Mouse (Mus musculus) MEL (cell line): ENCODE results near the gene Nsmf. TPM values are rescaled to one million over a fixed set of nuclear protein-coding genes. Genes with fewer than 3 reads are reported as not detected.
A peak's percentile ranks its signal among the peaks of the same experiment; 100 is the strongest.

ENCODE experiments used
- DNase-seq: peaks from one replicate; pipeline ENCODE4 v3.0.0; 2011; ENCODE audit warnings: low read depth, low spot score
- H3K27ac ChIP-seq: 2 replicates; pipeline ENCODE4 v1.5.1; 2012; ENCODE audit warnings: low read depth, mild to moderate bottlenecking, control low read depth, low read length, moderate library complexity; ENCODE audit not compliant: control insufficient read depth
- H3K27me3 ChIP-seq, 2 experiments: fragments of 150-350 bp in 1 of 2; sonication (generic) in 1 of 2; 2 replicates each; pipeline ENCODE4 v1.6.1; 2012; ENCODE audit warnings: low read length in 2 of 2, mild to moderate bottlenecking in 2 of 2, improper control_type of control experiment in 1 of 2, moderate library complexity in 1 of 2; ENCODE audit not compliant: insufficient read depth in 2 of 2, control insufficient read depth in 1 of 2
- H3K36me3 ChIP-seq, 2 experiments: 2 replicates each; pipeline ENCODE4 v1.6.1; 2012 to 2014; ENCODE audit warnings: low read length in 2 of 2, improper control_type of control experiment in 1 of 2, inconsistent platforms in 1 of 2, mild to moderate bottlenecking in 1 of 2; ENCODE audit not compliant: insufficient read depth in 2 of 2, control insufficient read depth in 1 of 2
- H3K4me1 ChIP-seq, 2 experiments: fragments of 150-350 bp in 1 of 2; sonication (generic) in 1 of 2; 2 replicates each; pipeline ENCODE4 v1.6.1; 2012; ENCODE audit warnings: low read length in 2 of 2, improper control_type of control experiment in 1 of 2, mild to moderate bottlenecking in 1 of 2; ENCODE audit not compliant: insufficient read depth in 2 of 2, control insufficient read depth in 1 of 2
- H3K4me3 ChIP-seq, 2 experiments: fragments of 150-350 bp in 1 of 2; sonication (generic) in 1 of 2; 2 replicates each; pipeline ENCODE4 v1.5.1; 2012; ENCODE audit warnings: low read depth in 2 of 2, low read length in 2 of 2, mild to moderate bottlenecking in 2 of 2, moderate library complexity in 2 of 2, control low read depth in 1 of 2, improper control_type of control experiment in 1 of 2; ENCODE audit not compliant: control insufficient read depth in 1 of 2, insufficient read depth in 1 of 2
- H3K79me2 ChIP-seq: 2 replicates; pipeline ENCODE4 v1.6.1; 2012; ENCODE audit warnings: mild to moderate bottlenecking, low read length, moderate library complexity; ENCODE audit not compliant: control insufficient read depth, poor library complexity, insufficient read depth
- H3K9ac ChIP-seq: 2 replicates; pipeline ENCODE4 v1.6.1; 2012; ENCODE audit warnings: low read depth, mild to moderate bottlenecking, control low read depth, low read length, moderate library complexity; ENCODE audit not compliant: control insufficient read depth, poor library complexity, severe bottlenecking
- H3K9me3 ChIP-seq: fragments of 150-350 bp; sonication (generic); replicated peaks from 2 replicates; pipeline ENCODE4 v1.6.1; 2012; ENCODE audit warnings: mild to moderate bottlenecking, low read length, improper control_type of control experiment, moderate library complexity; ENCODE audit not compliant: insufficient read depth
- CHD1 ChIP-seq: IDR thresholded peaks from 2 replicates; pipeline ENCODE4 v1.6.1; 2012; ENCODE audit warnings: low read depth, mild to moderate bottlenecking, inconsistent platforms, low read length, improper control_type of control experiment
- CTCF ChIP-seq, 3 experiments: IDR thresholded peaks in 2 of 3; conservative IDR thresholded peaks in 1 of 3; 2 replicates each; pipeline ENCODE4 v1.5.1; 2011 to 2012; ENCODE audit warnings: low read length in 3 of 3, low read depth in 2 of 3, mild to moderate bottlenecking in 2 of 3, improper control_type of control experiment in 1 of 3, inconsistent platforms in 1 of 3, mixed read lengths in 1 of 3, moderate library complexity in 1 of 3; ENCODE audit not compliant: control insufficient read depth in 1 of 3, insufficient read depth in 1 of 3, poor library complexity in 1 of 3, severe bottlenecking in 1 of 3
- E2F4 ChIP-seq: IDR thresholded peaks from 2 replicates; pipeline ENCODE4 v1.6.1; 2011; ENCODE audit warnings: low read depth, low read length, improper control_type of control experiment, borderline replicate concordance
- ELF1 ChIP-seq: IDR thresholded peaks from 2 replicates; pipeline ENCODE4 v1.6.1; 2014; ENCODE audit warnings: low read depth, mild to moderate bottlenecking, inconsistent platforms, low read length, improper control_type of control experiment, moderate library complexity
- EP300 ChIP-seq, 2 experiments: IDR thresholded peaks; 2 replicates each; pipeline ENCODE4 v1.6.1; 2011; ENCODE audit warnings: improper control_type of control experiment in 2 of 2, low read length in 2 of 2, low read depth in 1 of 2, mild to moderate bottlenecking in 1 of 2
- ETS1 ChIP-seq: IDR thresholded peaks from 2 replicates; pipeline ENCODE4 v1.6.1; 2012; ENCODE audit warnings: low read depth, mild to moderate bottlenecking, inconsistent platforms, low read length, improper control_type of control experiment, moderate library complexity
- MAZ ChIP-seq: IDR thresholded peaks from 2 replicates; pipeline ENCODE4 v1.6.1; 2012; ENCODE audit warnings: low read depth, mild to moderate bottlenecking, inconsistent platforms, low read length, improper control_type of control experiment
- RAD21 ChIP-seq: IDR thresholded peaks from 2 replicates; pipeline ENCODE4 v1.6.1; 2011; ENCODE audit warnings: mild to moderate bottlenecking, low read depth, low read length, improper control_type of control experiment
- SIN3A ChIP-seq: IDR thresholded peaks from 2 replicates; pipeline ENCODE4 v1.6.1; 2012; ENCODE audit warnings: low read length, improper control_type of control experiment, inconsistent platforms
- SMC3 ChIP-seq: IDR thresholded peaks from 2 replicates; pipeline ENCODE4 v1.6.1; 2011; ENCODE audit warnings: low read depth, low read length, improper control_type of control experiment
- USF1 ChIP-seq: IDR thresholded peaks from 2 replicates; pipeline ENCODE4 v1.6.1; 2014; ENCODE audit warnings: low read depth, mild to moderate bottlenecking, inconsistent platforms, low read length, improper control_type of control experiment, moderate library complexity
- USF2 ChIP-seq, 2 experiments: IDR thresholded peaks; 2 replicates each; pipeline ENCODE4 v1.6.1; 2011 to 2012; ENCODE audit warnings: improper control_type of control experiment in 2 of 2, low read length in 2 of 2, borderline replicate concordance in 1 of 2, inconsistent platforms in 1 of 2, low read depth in 1 of 2, mild to moderate bottlenecking in 1 of 2; ENCODE audit not compliant: insufficient read depth in 1 of 2
- ZC3H11A ChIP-seq: IDR thresholded peaks from 2 replicates; pipeline ENCODE4 v1.6.1; 2012; ENCODE audit warnings: low read depth, mild to moderate bottlenecking, inconsistent platforms, low read length, improper control_type of control experiment
- ZMIZ1 ChIP-seq: IDR thresholded peaks from 2 replicates; pipeline ENCODE4 v1.6.1; 2012; ENCODE audit warnings: low read depth, mild to moderate bottlenecking, inconsistent platforms, low read length, improper control_type of control experiment, moderate library complexity
- ZNF384 ChIP-seq: IDR thresholded peaks from 2 replicates; pipeline ENCODE4 v1.6.1; 2012; ENCODE audit warnings: low read depth, mild to moderate bottlenecking, inconsistent platforms, low read length, improper control_type of control experiment
- polyA plus RNA-seq, 2 experiments: library from polyadenylated mRNA; stranded (reverse) in 1 of 2; unstranded in 1 of 2; fragments of >175 nt in 1 of 2; fragments of >200 nt in 1 of 2; gene quantifications; 2 replicates each; pipeline versions ENCODE4 v1.2.1 to v1.2.4; 2012; ENCODE audit warnings: low replicate concordance in 2 of 2, low read depth in 1 of 2; ENCODE audit not compliant: insufficient read length in 2 of 2, insufficient read depth in 1 of 2, missing spikeins in 1 of 2
- total RNA-seq: library from RNA; depleted of rRNA; stranded (reverse); fragments of 300-350 nt; gene quantifications from 2 replicates; pipeline ENCODE4 v1.2.3, GENCODE M21; 2012

The Nsmf gene
- total and polyA plus RNA-seq, 3 experiments = 13.3 to 25.8 TPM; not detected in 1

GRCm38 (mm10) chr2:25066552-25066951 lies 12.4 kb downstream of the Nsmf start:
- no peak for DNase-seq
- TF ChIP-seq ETS1 (no peak), ELF1 (no peak), SIN3A (no peak), CHD1 (no peak), USF1 (no peak)
- peaks cover 0 to 3% of the 10 kb centered on the region in 2 experiments; a peak in 1 of 4 replicates for H3K36me3 ChIP-seq
- no peak overlapping the region for H3K4me3 ChIP-seq
- no peaks in the 10 kb centered on the region for H3K9me3 ChIP-seq
- no peaks in the 10 kb centered on the region for H3K79me2 ChIP-seq
- H3K27ac ChIP-seq = no peak overlapping the region
- H3K9ac ChIP-seq = no peak overlapping the region
- H3K27me3 ChIP-seq = no peaks in the 10 kb centered on the region
- peaks cover 3 to 10% of the 10 kb centered on the region in 2 experiments; a peak in 2 of 4 replicates for H3K4me1 ChIP-seq

GRCm38 (mm10) chr2:25069537-25069936 lies 15.4 kb downstream of the Nsmf start:
- Histone ChIP-seq H3K9ac (no peak overlapping the region), H3K9me3 (no peaks in the 10 kb centered on the region), H3K27ac (no peak overlapping the region), H3K4me3 (no peak overlapping the region), H3K27me3 (no peaks in the 10 kb centered on the region), H3K79me2 (no peaks in the 10 kb centered on the region), H3K36me3 (peaks cover 0 to 3% of the 10 kb centered on the region in 2 experiments; a peak in 2 of 4 replicates), H3K4me1 (peaks cover 3 to 12% of the 10 kb centered on the region in 2 experiments; a peak in 2 of 4 replicates)
- TF ChIP-seq ZNF384 (peak; percentile 35; the same call in 1 of the 2 replicates), MAZ (no peak)
- DNase-seq = peak; percentile 27

- no peak overlapping the region for H3K4me3 ChIP-seq
- H3K79me2 ChIP-seq = no peaks in the 10 kb centered on the region
- TF ChIP-seq E2F4 (no peak), ZMIZ1 (no peak), SMC3 (peak; percentile 47), RAD21 (peak; percentile 27), USF2 (IDR thresholded peaks at IDR 0.05; ENCODE audit: borderline replicate concordance in 1 of 2, insufficient read depth in 1 of 2, low read depth in 1 of 2, low read length in 2 of 2) (no peak), ZC3H11A (no peak), EP300 (IDR thresholded peaks at IDR 0.05; ENCODE audit: low read depth in 1 of 2, low read length in 2 of 2) (no peak), CTCF (IDR thresholded peaks at IDR 0.05 in 2 of 3, conservative IDR thresholded peaks at IDR 0.05 in 1 of 3; ENCODE audit: control insufficient read depth in 1 of 3, insufficient read depth in 1 of 3, low read depth in 2 of 3, low read length in 3 of 3, poor library complexity in 1 of 3, severe bottlenecking in 1 of 3) (peak in 2 of 3 experiments; percentile 18 to 42; a peak in 3 of 6 replicates)
- TF ChIP-seq, all 39 proteins: peak for 3
- no peak overlapping the region for H3K9ac ChIP-seq
- H3K27ac ChIP-seq = no peak overlapping the region
- peaks cover 3 to 18% of the 10 kb centered on the region in 2 experiments; a peak in 2 of 4 replicates for H3K4me1 ChIP-seq
- H3K27me3 ChIP-seq = no peaks in the 10 kb centered on the region; a peak in 1 of 4 replicates
- peak; percentile 16 for DNase-seq
- no peaks in the 10 kb centered on the region for H3K9me3 ChIP-seq
- peaks cover 0 to 4% of the 10 kb centered on the region in 2 experiments; a peak in 2 of 4 replicates for H3K36me3 ChIP-seq
These were observed 18.2 kb downstream of the Nsmf start for GRCm38 (mm10) chr2:25072398-25072797.
